Mouse (Mus musculus) heart, postnatal 0 days (tissue): ENCODE data around the gene Ripor3.

Source experiments
- CTCF ChIP-seq: IDR thresholded peaks from 2 replicates; pipeline ENCODE4 v1.5.1; 2016; ENCODE audit warnings: antibody characterized with exemption, control low read depth, low read depth
- EP300 ChIP-seq: IDR thresholded peaks from 2 replicates; pipeline ENCODE4 v1.6.1; 2016; ENCODE audit warnings: antibody characterized with exemption, low read depth

- no peak for TF ChIP-seq CTCF
- no peak for TF ChIP-seq EP300
These were observed 13.5 kb upstream of the Ripor3 start for GRCm38 (mm10) chr2:168023763-168024402.
